Mouse (Mus musculus) mammary gland, adult 2 months (tissue): ENCODE data around the gene Gm813. TPM values are rescaled to one million over a fixed set of nuclear protein-coding genes. Genes with fewer than 3 reads are reported as not detected.

ENCODE experiments used
- polyA plus RNA-seq: library from polyadenylated mRNA; depleted of rRNA; stranded (reverse); fragments of >200 nt; gene quantifications from 2 replicates; pipeline ENCODE4 v1.2.3, GENCODE M21; 2012; ENCODE audit warnings: low replicate concordance; rRNA removed

The Gm813 gene
- not detected in 2 replicates for polyA plus RNA-seq

GRCm38 (mm10) chr16:58616878-58617277 is at the start of gene Gm813:
TSS of gene Gm813 (minus strand) at chr16:58616978.

GRCm38 (mm10) chr16:58638689-58639175 is 22.0 kb upstream of the Gm813 start, which contains the start of gene E330017A01Rik:
TSS of gene E330017A01Rik (minus strand) at chr16:58638739.

Other genes with a start within 250 kb of the Gm813 start
- gene Dcbld2, start 208.5 kb downstream of the Gm813 start, polyA plus RNA-seq: 6.5 and 10.1 TPM in 2 replicates
- 29.2 and 55.9 TPM in 2 replicates for gene St3gal6, start 92.7 kb downstream of the Gm813 start, polyA plus RNA-seq
- not detected in 2 replicates for gene E330017A01Rik, start 21.8 kb upstream of the Gm813 start, polyA plus RNA-seq
- 8.9 and 12.3 TPM in 2 replicates for gene Cpox, start 53.3 kb upstream of the Gm813 start, polyA plus RNA-seq
- gene Gpr15, start 102.1 kb upstream of the Gm813 start, polyA plus RNA-seq: 0.18 and 0.22 TPM in 2 replicates
- 38.2 and 65.5 TPM in 2 replicates for gene Cldnd1, start 110.9 kb upstream of the Gm813 start, polyA plus RNA-seq
- gene Olfr172, start 146.2 kb upstream of the Gm813 start, polyA plus RNA-seq: not detected in 2 replicates
- gene Olfr173, start 183.3 kb upstream of the Gm813 start, polyA plus RNA-seq: not detected in 2 replicates
- gene Olfr175-ps1, start 209.8 kb upstream of the Gm813 start, polyA plus RNA-seq: not detected in 2 replicates